Mouse (Mus musculus) kidney, postnatal 0 days (tissue): Measurements from ENCODE around the gene Zfp641. TPM values are rescaled to one million over a fixed set of nuclear protein-coding genes. Genes with fewer than 3 reads are reported as not detected.

ENCODE experiments used
- ATAC-seq: fragments of 200-750 bp; cut with Nextera tagmentation; replicated peaks from 2 replicates; pipeline ENCODE4 v1.8.0; 2017; ENCODE audit warnings: low read depth, moderate number of reproducible peaks, moderate TSS enrichment, moderate library complexity; ENCODE audit not compliant: low FRiP score
- DNase-seq: peaks from one replicate; pipeline ENCODE4 v3.0.0-alpha.2; 2016; ENCODE audit warnings: low spot score
- H3K27ac ChIP-seq: fragments of 300-500 bp; sonication (generic); 2 replicates; pipeline ENCODE4 v1.5.1; 2014; ENCODE audit warnings: mild to moderate bottlenecking
- H3K27me3 ChIP-seq: fragments of 300-500 bp; sonication (generic); 2 replicates; pipeline ENCODE4 v1.6.1; 2014; ENCODE audit warnings: low read length, mixed read lengths; ENCODE audit not compliant: insufficient read depth
- H3K36me3 ChIP-seq: fragments of 300-500 bp; sonication (generic); 2 replicates; pipeline ENCODE4 v1.6.1; 2014; ENCODE audit warnings: low read length, mixed read lengths; ENCODE audit not compliant: insufficient read depth
- H3K4me1 ChIP-seq: fragments of 300-500 bp; sonication (generic); replicated peaks from 2 replicates; pipeline ENCODE4 v1.6.1; 2014; ENCODE audit warnings: antibody characterized with exemption, low read length, mixed read lengths; ENCODE audit not compliant: insufficient read depth
- H3K4me2 ChIP-seq: fragments of 300-500 bp; sonication (generic); 2 replicates; pipeline ENCODE4 v1.6.1; 2014; ENCODE audit warnings: mild to moderate bottlenecking, low read length, moderate library complexity, mixed read lengths
- H3K4me3 ChIP-seq: fragments of 300-500 bp; sonication (generic); replicated peaks from 2 replicates; pipeline ENCODE4 v1.5.1; 2014; ENCODE audit warnings: low read depth, low read length
- H3K9ac ChIP-seq: fragments of 300-500 bp; sonication (generic); 2 replicates; pipeline ENCODE4 v1.6.1; 2014; ENCODE audit warnings: low read depth, low read length
- H3K9me3 ChIP-seq: fragments of 300-500 bp; sonication (generic); replicated peaks from 2 replicates; pipeline ENCODE4 v1.6.1; 2016; ENCODE audit warnings: low read length, inconsistent platforms, mixed read lengths
- CTCF ChIP-seq: IDR thresholded peaks from 2 replicates; pipeline ENCODE4 v1.5.1; 2016; ENCODE audit warnings: antibody characterized with exemption, low read depth, mild to moderate bottlenecking, moderate library complexity
- WGBS: fragments of 180-500 bp; shearing (Covaris S2); extraction: QIAGEN DNeasy Blood & Tissue Kit; methylation state at CpG from one replicate; pipeline ENCODE4 v1.1.7; 2014; 5-methylcytosine and 5-hydroxymethylcytosine counted together
- polyA plus RNA-seq: library from polyadenylated mRNA; unstranded; fragments of >200 nt; fragmentation: Nextera tagmentation; extraction: Ambion mirVana; gene quantifications from 2 replicates; pipeline ENCODE4 v1.2.1, GENCODE M21; 2015

The Zfp641 gene
- polyA plus RNA-seq, 1 experiment from 2014 or later: 1.6 TPM

DNA sequence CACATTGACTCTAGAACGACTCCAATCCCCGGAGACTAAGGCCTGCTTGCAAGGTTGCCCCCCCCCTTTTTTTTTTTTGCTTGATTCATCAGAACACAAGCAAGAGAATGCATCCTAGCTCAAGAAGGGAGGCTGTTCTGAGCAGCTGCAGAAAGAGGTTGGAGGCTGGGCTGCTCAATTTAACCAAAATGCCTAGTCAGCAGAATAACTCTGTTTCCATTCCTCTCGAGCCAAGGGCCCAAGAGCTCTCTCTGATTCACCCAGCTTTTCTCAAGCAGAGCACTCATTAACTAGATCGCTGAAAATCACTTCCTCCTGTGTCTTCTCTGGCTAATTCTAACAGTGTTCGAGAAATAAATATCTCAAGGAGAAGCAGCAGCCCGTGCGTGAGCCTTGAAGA is 9.5 kb downstream of the Zfp641 start:
- ATAC-seq: no peak
- Histone ChIP-seq H3K36me3 (no peaks in the 10 kb centered on the region), H3K4me1 (no peaks in the 10 kb centered on the region; the same call in 1 of the 2 replicates), H3K4me3 (no peak overlapping the region), H3K27ac (no peak overlapping the region; the same call in 1 of the 2 replicates), H3K27me3 (no peaks in the 10 kb centered on the region), H3K4me2 (no peak overlapping the region), H3K9ac (no peak overlapping the region), H3K9me3 (no peaks in the 10 kb centered on the region)
- DNase-seq: peak; percentile 27
- WGBS: 53% methylated on average over 7 of the region's 7 CpGs
- TF ChIP-seq CTCF: no peak

DNA sequence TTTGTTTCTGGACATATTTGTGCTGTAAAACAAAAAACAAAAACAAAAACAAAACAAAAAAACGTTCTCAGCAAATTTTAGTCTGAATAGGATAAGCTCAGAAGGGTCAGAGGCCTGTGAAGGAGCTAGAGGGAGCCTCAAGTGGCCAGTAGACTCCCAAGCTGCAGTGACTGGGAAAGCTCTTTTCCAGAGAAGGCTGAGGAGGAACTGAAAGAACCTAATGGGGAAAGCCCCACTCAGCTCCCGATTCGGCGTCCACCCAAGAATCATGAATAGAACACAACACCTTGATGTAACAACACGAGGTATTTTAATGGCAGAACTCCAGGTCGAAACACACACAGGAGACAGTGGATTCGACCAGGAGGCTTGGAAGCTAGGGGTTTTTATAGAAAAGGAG is 38.2 kb downstream of the Zfp641 start:
- no peak for TF ChIP-seq CTCF
- H3K4me2 ChIP-seq: no peak overlapping the region
- no peak for ATAC-seq
- 86% methylated on average over 7 of the region's 7 CpGs for WGBS
- H3K4me3 ChIP-seq: no peak overlapping the region
- H3K36me3 ChIP-seq: no peaks in the 10 kb centered on the region
- no peak overlapping the region for H3K27ac ChIP-seq
- no peaks in the 10 kb centered on the region for H3K4me1 ChIP-seq
- no peaks in the 10 kb centered on the region for H3K27me3 ChIP-seq
- no peak overlapping the region for H3K9ac ChIP-seq
- no peaks in the 10 kb centered on the region for H3K9me3 ChIP-seq
- DNase-seq: no peak

DNA sequence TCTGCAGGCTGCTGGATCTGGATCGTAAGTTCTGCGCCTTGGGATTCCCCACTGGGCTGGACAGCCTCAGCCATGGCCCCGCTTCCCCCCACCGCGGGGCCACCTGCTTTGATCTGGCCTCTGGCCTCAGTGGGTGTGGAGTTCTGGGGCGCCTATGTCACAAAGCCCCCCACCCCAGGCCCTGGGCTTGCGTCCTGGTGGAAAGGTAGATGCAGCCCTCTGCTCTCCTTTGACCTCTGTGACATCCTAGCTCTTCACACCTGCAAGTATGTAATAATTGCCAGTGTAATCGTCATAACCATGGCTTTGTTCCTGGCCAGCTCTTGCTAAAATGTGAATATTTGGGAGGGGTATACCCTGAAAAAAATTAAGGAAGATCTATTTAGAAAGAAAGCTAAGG is 38.8 kb downstream of the Zfp641 start, which contains the start of gene H1fnt:
TSS of gene H1fnt (minus strand) at position 101 of the 400 bp plus-strand sequence.
- ATAC-seq (no peak), DNase-seq (no peak)
- Histone ChIP-seq H3K27ac (no peak within 1 kb of the TSS), H3K9me3 (no peaks in the 10 kb centered on the region), H3K9ac (no peak within 1 kb of the TSS), H3K27me3 (no peaks in the 10 kb centered on the region), H3K4me1 (no peaks in the 10 kb centered on the region), H3K4me2 (no peak within 1 kb of the TSS), H3K4me3 (no peak within 1 kb of the TSS), H3K36me3 (no peaks in the 10 kb centered on the region)
- 87% methylated on average over 8 of the region's 8 CpGs for WGBS
- no peak for TF ChIP-seq CTCF

GRCm38 (mm10) chr15:98256271-98256670 is 39.7 kb downstream of the Zfp641 start:
- Histone ChIP-seq H3K4me3 (no peak overlapping the region), H3K4me1 (no peaks in the 10 kb centered on the region), H3K4me2 (no peak overlapping the region), H3K9me3 (no peaks in the 10 kb centered on the region), H3K9ac (no peak overlapping the region), H3K27me3 (no peaks in the 10 kb centered on the region), H3K36me3 (no peaks in the 10 kb centered on the region), H3K27ac (no peak overlapping the region)
- no peak for TF ChIP-seq CTCF
- DNase-seq (no peak), ATAC-seq (no peak)
- WGBS: 97% methylated on average over 13 of the region's 13 CpGs

Other genes with a start within 250 kb of the Zfp641 start
- 34.2 and 35.3 TPM in 2 replicates for gene Pfkm, start 203.6 kb downstream of the Zfp641 start, polyA plus RNA-seq
- gene Senp1, start 202.4 kb downstream of the Zfp641 start, polyA plus RNA-seq: 17.1 and 17.9 TPM in 2 replicates
- 49.5 and 52.5 TPM in 2 replicates for gene Asb8, start 130.5 kb downstream of the Zfp641 start, polyA plus RNA-seq
- 1.3 and 1.7 TPM in 2 replicates for gene Ccdc184, start 129.0 kb downstream of the Zfp641 start, polyA plus RNA-seq
- not detected in 2 replicates for gene Olfr288, start 100.6 kb downstream of the Zfp641 start, polyA plus RNA-seq
- gene Gm44579, start 75.2 kb downstream of the Zfp641 start, polyA plus RNA-seq: not detected in 2 replicates
- gene Olfr287, start 75.1 kb downstream of the Zfp641 start, polyA plus RNA-seq: not detected in 2 replicates
- gene Olfr286, start 61.7 kb downstream of the Zfp641 start, polyA plus RNA-seq: not detected in 2 replicates
- not detected in 2 replicates for gene H1fnt, start 38.9 kb downstream of the Zfp641 start, polyA plus RNA-seq
- gene Olfr285, start 21.2 kb upstream of the Zfp641 start, polyA plus RNA-seq: not detected in 2 replicates
- not detected in 2 replicates for gene Olfr284, start 44.8 kb upstream of the Zfp641 start, polyA plus RNA-seq
- not detected in 2 replicates for gene Olfr283, start 84.8 kb upstream of the Zfp641 start, polyA plus RNA-seq
- gene Olfr282, start 135.1 kb upstream of the Zfp641 start, polyA plus RNA-seq: not detected in 2 replicates
- not detected in 2 replicates for gene Olfr281, start 156.4 kb upstream of the Zfp641 start, polyA plus RNA-seq
- not detected in 2 replicates for gene OR5BS1P, start 173.7 kb upstream of the Zfp641 start, polyA plus RNA-seq
- gene Lalba, start 186.6 kb upstream of the Zfp641 start, polyA plus RNA-seq: 0.24 and 0.30 TPM in 2 replicates
- gene Olfr279, start 196.2 kb upstream of the Zfp641 start, polyA plus RNA-seq: not detected in 2 replicates
- gene Kansl2, start 238.1 kb upstream of the Zfp641 start, polyA plus RNA-seq: 87.1 and 96.3 TPM in 2 replicates